Mouse (Mus musculus) left cerebral cortex, postnatal 4 days (tissue): Measurements from ENCODE around the gene Aacs. TPM values are rescaled to one million over a fixed set of nuclear protein-coding genes. Genes with fewer than 3 reads are reported as not detected.

Experiments
- DNase-seq: peaks from one replicate; pipeline ENCODE4 v3.0.0-alpha.2; 2022
- intact Hi-C: fragments of 180-260 bp; cut with DNase I; formaldehyde crosslinking; loops from one replicate; pipeline ENCODE4 v1.15.1; 2025
- microRNA-seq: library from miRNA; unstranded; fragments of <30 nt; microRNA quantifications from one replicate; pipeline ENCODE4 v1.2.0, GENCODE M21; 2022
- total RNA-seq, 2 experiments: library from RNA; stranded (reverse); gene quantifications; 2 replicates each; pipeline ENCODE4 v1.2.3; 2021

Gene Aacs
- total RNA-seq, 2 experiments from 2014 or later, result 112 to 116 TPM

DNA sequence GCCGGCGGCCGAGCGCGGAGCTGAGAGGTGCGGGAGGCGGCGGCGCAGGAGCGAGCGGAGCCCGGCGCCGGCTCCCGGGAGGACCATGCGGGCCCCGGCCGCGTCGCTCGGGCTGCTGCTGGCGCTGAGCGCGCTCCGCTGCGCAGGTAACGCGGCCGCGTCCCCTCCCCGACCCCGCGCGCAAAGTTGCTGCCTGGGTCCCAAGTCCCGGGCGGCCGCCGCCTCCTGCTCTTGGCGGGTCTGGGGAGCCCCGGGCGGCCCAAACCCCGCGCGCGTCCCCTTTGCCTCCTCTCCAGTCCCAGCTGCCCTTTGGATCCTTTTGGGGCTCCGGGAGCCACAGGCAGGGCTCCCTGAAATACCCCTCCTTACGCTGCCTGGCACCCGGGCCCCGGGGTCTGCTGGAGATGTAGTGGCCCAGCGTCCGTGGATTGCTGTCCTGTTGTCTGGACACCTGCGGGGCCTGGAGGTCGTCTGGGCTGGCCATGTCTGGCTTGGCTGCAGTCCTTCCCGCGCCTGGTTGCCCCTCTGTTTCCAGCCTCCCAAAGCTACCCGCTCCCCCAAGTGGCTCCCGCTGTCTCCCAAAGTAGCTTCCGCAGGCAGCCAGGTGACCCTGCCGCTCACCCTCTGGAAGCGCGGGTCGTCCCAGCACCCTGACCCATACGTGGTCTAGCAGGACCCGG lies 57.1 kb downstream of the Aacs start:
- DNase-seq, result no peak
- intact Hi-C loops, result loop anchor here (5.0 to 10.0 kb wide), 2 partner anchors 1200 to 1702 kb away; no protein-coding TSS in a partner anchor

DNA sequence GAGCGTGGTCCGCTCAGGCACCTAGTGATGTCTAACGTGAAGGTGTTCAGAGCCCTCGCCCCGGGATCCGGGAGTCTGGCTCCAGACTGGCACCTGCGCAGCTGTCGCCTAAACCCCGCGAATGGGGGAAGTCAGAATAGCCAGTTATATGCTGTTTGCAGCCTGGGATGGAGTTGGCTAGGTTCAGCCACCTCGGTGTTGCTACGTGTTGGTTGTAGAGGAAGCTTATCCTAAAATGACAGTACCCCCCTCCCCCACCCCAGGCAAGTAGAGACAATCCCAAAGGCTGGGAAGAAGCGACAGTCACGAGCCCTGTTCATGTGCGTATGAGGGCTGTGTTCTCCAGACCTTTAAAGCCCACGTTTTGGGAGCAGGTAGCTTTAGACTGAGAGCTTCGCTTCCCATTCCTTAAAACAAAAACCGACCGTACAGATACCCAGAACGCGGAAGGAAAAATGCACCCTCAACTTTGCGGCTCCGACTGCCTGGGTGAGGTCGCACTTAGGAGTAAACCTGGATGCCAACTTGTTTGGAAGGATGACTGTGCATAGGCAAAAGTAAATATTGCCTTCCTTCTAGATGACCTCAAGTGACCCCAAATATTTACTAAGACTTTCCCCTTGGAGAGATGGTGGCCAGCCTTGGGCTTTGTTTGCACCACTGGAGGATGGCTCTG lies 57.7 kb downstream of the Aacs start:
- intact Hi-C loops, result loop anchor here (5.0 to 10.0 kb wide), 2 partner anchors 1199 to 1701 kb away; no protein-coding TSS in a partner anchor
- DNase-seq, result no peak

DNA sequence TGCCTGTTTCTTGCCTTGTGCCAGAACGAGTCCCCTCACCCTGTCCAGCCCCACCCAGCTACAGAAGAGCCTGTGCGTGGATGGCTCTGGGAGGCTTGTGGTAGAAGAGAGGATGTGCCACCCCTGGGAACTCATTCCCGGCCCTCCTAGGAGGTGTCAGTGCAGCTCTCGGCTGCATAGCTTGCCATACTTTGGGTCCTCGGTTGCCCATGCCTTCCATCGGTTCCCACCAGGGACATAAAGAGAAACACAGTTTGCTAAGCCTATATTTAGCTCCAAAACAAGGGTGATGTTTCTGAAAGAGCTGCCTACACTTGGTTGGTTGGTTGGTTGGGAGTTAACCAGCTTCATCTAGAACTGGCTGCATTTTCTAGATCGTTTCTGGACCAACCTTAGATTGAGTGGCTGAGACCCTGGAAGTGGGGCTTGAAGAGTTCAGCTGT lies 58.6 kb downstream of the Aacs start:
- intact Hi-C loops, result loop anchor here (5.0 to 10.0 kb wide), 2 partner anchors 1198 to 1701 kb away; no protein-coding TSS in a partner anchor
- DNase-seq, result no peak

GRCm38 (mm10) chr5:125534611-125535324 lies 59.2 kb downstream of the Aacs start:
- intact Hi-C loops, result loop anchor here (5.0 to 10.0 kb wide), 2 partner anchors 1198 to 1700 kb away; no protein-coding TSS in a partner anchor

GRCm38 (mm10) chr5:125545090-125545489 lies 69.5 kb downstream of the Aacs start:
- intact Hi-C loops, result no loop called here
- no peak for DNase-seq

More at GRCm38 (mm10) chr5:125534611-125535324, 59.2 kb downstream of the Aacs start:
- no peak for DNase-seq

GRCm38 (mm10) chr5:125546293-125546692 lies 70.7 kb downstream of the Aacs start:
- no peak for DNase-seq
- intact Hi-C loops, result no loop called here

- no peak for DNase-seq
- intact Hi-C loops, result no loop called here
Observed at GRCm38 (mm10) chr5:125549750-125550489, 74.3 kb downstream of the Aacs start.

DNA sequence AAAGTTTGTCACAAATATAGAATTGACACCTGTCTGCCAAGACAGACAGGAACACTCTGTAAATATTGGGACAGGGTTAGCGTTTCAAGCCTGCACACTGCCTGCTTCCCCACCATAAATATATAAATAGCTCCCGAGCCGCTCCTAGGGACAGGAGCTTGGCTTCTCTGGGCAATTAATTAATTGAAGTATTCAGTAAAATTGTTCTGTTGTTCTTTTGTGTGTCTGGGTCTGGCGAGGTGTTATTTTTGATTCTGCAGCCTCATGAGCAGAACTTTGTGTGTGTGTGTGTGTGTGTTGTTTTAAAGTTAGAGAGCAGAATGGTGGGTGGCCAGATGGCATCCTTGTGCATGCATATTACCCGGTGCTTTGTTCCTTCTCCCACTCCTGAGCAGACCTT lies 80.1 kb downstream of the Aacs start:
- intact Hi-C loops, result no loop called here

DNA sequence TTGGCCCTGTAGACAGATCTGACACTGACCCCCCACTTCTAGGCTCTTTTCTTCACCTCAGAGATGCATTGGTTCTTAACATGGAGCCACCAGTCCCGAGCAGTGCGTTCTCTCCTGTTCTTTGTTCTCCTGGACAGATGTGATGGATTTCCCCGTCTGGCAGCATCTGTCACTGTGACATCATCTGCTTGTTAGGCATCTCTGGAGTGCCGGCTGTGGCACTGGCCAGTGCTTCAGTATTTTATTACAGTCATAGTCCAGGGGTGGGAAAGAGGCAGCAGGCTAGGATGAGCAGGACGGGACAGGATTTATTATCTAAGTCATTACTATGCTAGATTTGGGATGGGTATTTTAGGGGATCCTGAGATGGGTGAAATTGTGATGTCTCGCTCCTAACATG lies 87.9 kb downstream of the Aacs start:
- intact Hi-C loops, result no loop called here
- DNase-seq, result no peak

More for the DNA sequence above, 80.1 kb downstream of the Aacs start:
- DNase-seq, result no peak

GRCm38 (mm10) chr5:125565725-125566124 lies 90.1 kb downstream of the Aacs start:
- DNase-seq, result no peak
- intact Hi-C loops, result no loop called here

Small RNA genes within 50 kb of the gene (microRNA-seq; reads per million reads assigned to microRNA genes)
- gene Gm27551, result not detected

Other genes starting within 250 kb of the Aacs start
- gene Scarb1, start 134.7 kb upstream of the Aacs start, total RNA-seq, result 10 to 100 TPM; 56.2 to 56.7 TPM
- gene Gm10382, start 86.5 kb upstream of the Aacs start, total RNA-seq, result under 1 TPM; 0.48 to 0.52 TPM
- 100 to 1,000 TPM; 849 to 918 TPM for gene Ubc, start 85.6 kb upstream of the Aacs start, total RNA-seq
- 10 to 100 TPM; 20.3 to 20.6 TPM for gene Dhx37, start 41.7 kb upstream of the Aacs start, total RNA-seq
- 10 to 100 TPM; 81.1 to 88.2 TPM for gene Bri3bp, start 34.2 kb upstream of the Aacs start, total RNA-seq
- 10 to 100 TPM; 62.9 to 66.4 TPM for gene Tmem132b, start 56.0 kb downstream of the Aacs start, total RNA-seq